Mouse (Mus musculus) heart, postnatal 0 days (tissue): ENCODE results near the gene Cacna2d4. TPM values are rescaled to one million over a fixed set of nuclear protein-coding genes. Genes with fewer than 3 reads are reported as not detected.

Experiments
- ATAC-seq: fragments of 200-750 bp; cut with Nextera tagmentation; 2 replicates; pipeline ENCODE4 v1.8.0; 2017; ENCODE audit warnings: low read depth, moderate number of reproducible peaks, moderate library complexity; ENCODE audit not compliant: insufficient read depth
- DNase-seq: peaks from one replicate; pipeline ENCODE4 v3.0.0-alpha.2; 2016; ENCODE audit warnings: low spot score
- H3K27ac ChIP-seq: fragments of 300-500 bp; sonication (generic); 2 replicates; pipeline ENCODE4 v1.5.1; 2014; ENCODE audit warnings: low read depth, mild to moderate bottlenecking
- H3K27me3 ChIP-seq: fragments of 300-500 bp; sonication (generic); 2 replicates; pipeline ENCODE4 v1.6.1; 2014; ENCODE audit warnings: low read length, mixed read lengths; ENCODE audit not compliant: control insufficient read depth, insufficient read depth
- H3K36me3 ChIP-seq: fragments of 300-500 bp; sonication (generic); replicated peaks from 2 replicates; pipeline ENCODE4 v1.6.1; 2014; ENCODE audit warnings: low read length, mixed read lengths; ENCODE audit not compliant: control insufficient read depth, insufficient read depth
- H3K4me1 ChIP-seq: fragments of 300-500 bp; sonication (generic); 2 replicates; pipeline ENCODE4 v1.6.1; 2014; ENCODE audit warnings: antibody characterized with exemption; ENCODE audit not compliant: control insufficient read depth, insufficient read depth
- H3K4me2 ChIP-seq: fragments of 300-500 bp; sonication (generic); 2 replicates; pipeline ENCODE4 v1.6.1; 2014; ENCODE audit warnings: low read depth, mild to moderate bottlenecking, low read length, moderate library complexity
- H3K4me3 ChIP-seq: fragments of 300-500 bp; sonication (generic); 2 replicates; pipeline ENCODE4 v1.5.1; 2014; ENCODE audit warnings: low read depth, low read length
- H3K9ac ChIP-seq: fragments of 300-500 bp; sonication (generic); replicated peaks from 2 replicates; pipeline ENCODE4 v1.6.1; 2014; ENCODE audit warnings: low read depth, low read length, mixed read lengths
- H3K9me3 ChIP-seq: fragments of 300-500 bp; sonication (generic); replicated peaks from 2 replicates; pipeline ENCODE4 v1.6.1; 2016; ENCODE audit warnings: low read length; ENCODE audit not compliant: control insufficient read depth
- CTCF ChIP-seq: IDR thresholded peaks from 2 replicates; pipeline ENCODE4 v1.5.1; 2016; ENCODE audit warnings: antibody characterized with exemption, control low read depth, low read depth
- EP300 ChIP-seq: IDR thresholded peaks from 2 replicates; pipeline ENCODE4 v1.6.1; 2016; ENCODE audit warnings: antibody characterized with exemption, low read depth
- WGBS: fragments of 180-500 bp; shearing (Covaris S2); extraction: QIAGEN DNeasy Blood & Tissue Kit; methylation state at CpG from one replicate; pipeline ENCODE4 v1.1.7; 2014; 5-methylcytosine and 5-hydroxymethylcytosine counted together
- polyA plus RNA-seq: library from polyadenylated mRNA; unstranded; fragments of >200 nt; fragmentation: Nextera tagmentation; extraction: Ambion mirVana; gene quantifications from 2 replicates; pipeline ENCODE4 v1.2.1, GENCODE M21; 2015
- total RNA-seq: library from RNA; depleted of rRNA; stranded (reverse); fragments of >200 nt; gene quantifications from 2 replicates; pipeline ENCODE4 v1.2.3, GENCODE M21; 2014; ENCODE audit warnings: low replicate concordance

Cacna2d4 gene
- total and polyA plus RNA-seq, 2 experiments from 2014 or later = not detected

DNA sequence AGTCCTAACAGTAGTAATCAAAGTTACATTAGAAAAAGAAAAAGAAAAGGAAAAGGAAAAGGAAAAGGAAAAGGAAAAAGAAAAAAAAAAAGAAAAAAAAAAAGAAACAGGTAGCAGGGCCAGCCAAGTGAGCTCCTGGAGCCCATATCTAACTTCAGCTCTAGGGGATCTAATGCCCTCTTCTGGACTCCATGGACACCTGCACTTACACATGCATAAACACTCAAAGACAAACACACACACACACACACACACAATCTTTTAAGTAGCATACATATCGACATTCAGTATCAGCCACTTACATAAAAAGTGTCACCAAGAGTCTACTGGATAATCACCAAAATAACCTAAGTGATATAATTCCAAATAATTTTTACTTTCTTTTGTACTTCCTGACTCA lies 149.3 kb downstream of the Cacna2d4 start:
- H3K9ac ChIP-seq = no peak overlapping the region
- no peak overlapping the region for H3K27ac ChIP-seq
- H3K4me1 ChIP-seq = peaks cover 23% of the 10 kb centered on the region
- H3K4me2 ChIP-seq = no peak overlapping the region
- H3K36me3 ChIP-seq = no peaks in the 10 kb centered on the region
- WGBS = 91% methylated on average over 1 of the region's 1 CpGs
- TF ChIP-seq CTCF (peak; percentile 19; the same call in 1 of the 2 replicates), EP300 (no peak)
- no peak overlapping the region for H3K4me3 ChIP-seq
- no peaks in the 10 kb centered on the region for H3K9me3 ChIP-seq
- DNase-seq (peak; percentile 21), ATAC-seq (no peak)
- no peaks in the 10 kb centered on the region for H3K27me3 ChIP-seq

DNA sequence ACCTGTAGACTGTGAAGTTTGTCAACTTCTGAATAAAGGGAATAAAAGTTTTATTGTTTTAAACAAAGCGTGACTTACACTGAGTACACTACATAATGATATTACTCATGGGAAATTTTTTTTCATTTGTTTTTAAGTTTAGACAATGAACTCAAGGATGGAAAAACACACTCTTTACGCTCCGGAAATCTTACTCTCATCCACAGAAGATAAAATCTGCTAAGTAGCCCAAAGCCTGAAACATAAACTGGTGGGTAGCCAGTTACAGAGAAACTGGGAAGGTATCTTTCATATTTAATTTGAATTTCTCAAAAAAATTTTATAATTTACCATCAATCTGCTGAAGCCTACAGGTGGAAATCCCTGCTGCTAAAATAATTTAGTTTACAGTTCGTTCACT lies 150.1 kb downstream of the Cacna2d4 start:
- DNase-seq = no peak
- Histone ChIP-seq H3K27ac (no peak overlapping the region), H3K9me3 (no peaks in the 10 kb centered on the region), H3K4me3 (no peak overlapping the region), H3K9ac (no peak overlapping the region), H3K27me3 (no peaks in the 10 kb centered on the region), H3K4me1 (peaks cover 23% of the 10 kb centered on the region), H3K4me2 (no peak overlapping the region), H3K36me3 (no peaks in the 10 kb centered on the region)
- no peak for ATAC-seq
- TF ChIP-seq CTCF (no peak), EP300 (no peak)
- WGBS = 81% methylated on average over 4 of the region's 4 CpGs

DNA sequence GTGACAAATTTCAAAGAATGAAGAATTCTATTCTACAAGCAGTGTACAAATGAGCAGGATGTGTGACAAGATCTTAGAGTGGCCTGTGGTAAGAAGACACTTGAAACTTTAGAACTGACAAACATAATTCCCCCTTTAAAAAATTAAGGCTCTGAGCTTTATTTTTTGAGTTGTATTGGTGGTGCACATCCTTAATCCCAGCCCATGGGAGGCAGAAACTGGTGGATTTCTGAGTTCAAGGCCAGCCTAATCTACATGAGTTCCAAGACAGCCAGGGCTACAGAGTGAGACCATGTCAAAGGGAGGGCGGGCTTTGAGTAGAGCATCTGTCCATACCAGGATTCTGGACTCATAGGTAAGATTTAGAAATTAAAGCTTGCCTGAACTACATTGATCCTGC lies 150.5 kb downstream of the Cacna2d4 start:
- 89% methylated on average over 1 of the region's 1 CpGs for WGBS
- Histone ChIP-seq H3K9ac (no peak overlapping the region), H3K9me3 (no peaks in the 10 kb centered on the region), H3K36me3 (no peaks in the 10 kb centered on the region), H3K4me3 (0 out of 2 replicates have a peak overlapping the region, but pooled peaks have one; percentile 94), H3K27ac (no peak overlapping the region), H3K27me3 (no peaks in the 10 kb centered on the region), H3K4me2 (peak overlapping the region; percentile 74; the same call in 1 of the 2 replicates), H3K4me1 (peaks cover 23% of the 10 kb centered on the region)
- TF ChIP-seq CTCF = no peak
- no peak for TF ChIP-seq EP300
- DNase-seq (no peak), ATAC-seq (no peak)

DNA sequence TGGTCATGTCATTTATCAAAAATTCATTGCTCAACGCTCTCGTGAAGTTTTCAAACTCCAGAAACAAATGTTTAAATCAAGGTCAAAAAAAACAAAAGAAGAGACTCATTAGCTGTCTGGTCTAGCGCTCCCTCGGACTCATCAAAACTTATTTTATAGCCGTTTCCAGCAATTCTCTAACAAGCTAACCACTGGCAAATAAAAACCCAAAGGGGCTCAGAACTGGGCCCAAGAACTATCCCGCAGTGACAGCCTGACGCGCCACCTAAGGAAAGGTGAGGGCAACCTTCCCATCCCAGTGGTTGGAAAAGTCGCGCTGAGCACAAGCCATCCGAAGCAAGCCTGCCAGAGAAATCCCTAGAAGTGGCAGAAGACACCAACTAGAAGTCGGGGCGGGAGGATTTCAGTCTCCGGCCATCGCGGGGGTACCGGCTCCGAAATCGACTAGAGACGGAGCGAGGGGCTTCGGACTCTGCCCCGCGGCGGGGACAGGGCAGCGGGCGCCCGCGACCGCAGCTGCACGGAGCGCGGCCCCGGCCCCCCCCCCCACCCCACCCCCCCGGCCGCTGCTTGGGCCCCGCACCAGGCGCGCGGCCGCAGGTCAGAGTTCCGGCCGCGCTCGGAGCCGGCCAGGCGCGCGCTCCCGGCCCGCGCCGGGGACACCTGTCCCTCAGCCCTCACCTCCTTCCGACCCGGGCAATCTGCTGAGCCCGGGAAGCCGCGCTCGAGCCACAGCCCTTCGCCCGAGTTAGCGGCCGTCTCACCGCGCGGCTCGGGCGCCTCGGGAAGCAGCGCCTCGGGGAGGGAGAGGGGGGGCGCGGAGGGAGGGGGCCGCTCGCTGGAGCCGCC lies 151.7 kb downstream of the Cacna2d4 start:
- ATAC-seq (peak; percentile 80), DNase-seq (peak; percentile 39)
- TF ChIP-seq CTCF (no peak), EP300 (no peak)
- Histone ChIP-seq H3K4me2 (peak overlapping the region; percentile 74), H3K27ac (peak overlapping the region; percentile 96), H3K9me3 (no peaks in the 10 kb centered on the region), H3K36me3 (no peaks in the 10 kb centered on the region), H3K4me1 (peaks cover 23% of the 10 kb centered on the region), H3K9ac (peak overlapping the region; percentile 91), H3K27me3 (no peaks in the 10 kb centered on the region), H3K4me3 (peak overlapping the region; percentile 94)
- WGBS = 1% methylated on average over 29 of the region's 76 CpGs

DNA sequence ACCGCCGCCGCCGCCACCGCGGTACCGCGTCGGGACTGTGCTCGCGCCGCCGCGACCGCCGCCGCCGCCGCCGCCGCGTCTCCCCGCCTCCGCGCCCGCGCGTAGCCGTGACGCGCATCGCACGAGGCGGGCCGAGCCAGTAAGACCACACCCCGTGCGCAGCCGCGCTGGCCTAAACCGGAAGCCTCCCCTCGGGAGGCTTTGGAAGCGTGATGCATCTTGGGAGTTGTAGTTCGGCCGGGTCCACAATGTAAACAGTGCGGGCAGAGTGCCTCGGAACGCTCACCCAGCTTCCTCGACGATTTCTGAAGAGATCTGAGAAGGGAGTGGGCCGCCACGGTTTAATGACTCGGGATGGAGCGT lies 152.3 kb downstream of the Cacna2d4 start:
- Histone ChIP-seq H3K9ac (peak overlapping the region; percentile 91), H3K27me3 (no peaks in the 10 kb centered on the region), H3K4me3 (peak overlapping the region; percentile 94), H3K27ac (peak overlapping the region; percentile 96), H3K36me3 (no peaks in the 10 kb centered on the region), H3K4me2 (peak overlapping the region; percentile 74), H3K9me3 (no peaks in the 10 kb centered on the region), H3K4me1 (peaks cover 23% of the 10 kb centered on the region)
- TF ChIP-seq EP300 = no peak
- no peak for TF ChIP-seq CTCF
- 1% methylated on average over 28 of the region's 53 CpGs for WGBS
- peak; percentile 95 for DNase-seq
- ATAC-seq = peak; percentile 99

DNA sequence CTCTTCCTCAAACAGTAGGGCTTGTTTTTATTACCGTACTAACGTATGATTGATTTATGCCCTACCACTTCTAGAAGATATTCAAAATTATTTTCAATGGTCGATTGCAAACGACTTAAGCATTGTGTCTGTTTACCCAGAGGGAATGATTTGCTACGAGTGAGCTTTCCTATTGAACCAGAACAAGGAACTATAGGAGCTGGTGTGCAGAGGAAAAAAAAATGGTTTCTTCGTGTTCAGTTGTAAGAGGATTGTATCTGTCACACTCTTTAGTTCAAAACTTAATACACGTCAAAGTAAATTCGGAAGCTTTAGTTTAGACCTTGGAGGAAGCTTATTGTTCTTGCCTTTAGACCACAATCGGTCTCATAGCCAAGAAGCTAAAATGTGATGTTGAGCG lies 152.8 kb downstream of the Cacna2d4 start:
- ATAC-seq = no peak
- TF ChIP-seq CTCF = no peak
- TF ChIP-seq EP300 = no peak

More for the DNA sequence above, 152.8 kb downstream of the Cacna2d4 start:
- Histone ChIP-seq H3K4me3 (peak overlapping the region; percentile 94), H3K9me3 (no peaks in the 10 kb centered on the region), H3K4me1 (peaks cover 23% of the 10 kb centered on the region), H3K27me3 (no peaks in the 10 kb centered on the region), H3K27ac (peak overlapping the region; percentile 82), H3K36me3 (no peaks in the 10 kb centered on the region), H3K9ac (peak overlapping the region; percentile 91), H3K4me2 (peak overlapping the region; percentile 69)
- WGBS = 17% methylated on average over 10 of the region's 10 CpGs
- peak; percentile 15 for DNase-seq
